Mouse (Mus musculus): ENCODE data around the gene Kcnd3. TPM values are rescaled to one million over a fixed set of nuclear protein-coding genes. Genes with fewer than 3 reads are reported as not detected.

The Kcnd3 gene
- 10 to 100 TPM; 40.5 to 63.4 TPM for total RNA-seq (2021)

DNA sequence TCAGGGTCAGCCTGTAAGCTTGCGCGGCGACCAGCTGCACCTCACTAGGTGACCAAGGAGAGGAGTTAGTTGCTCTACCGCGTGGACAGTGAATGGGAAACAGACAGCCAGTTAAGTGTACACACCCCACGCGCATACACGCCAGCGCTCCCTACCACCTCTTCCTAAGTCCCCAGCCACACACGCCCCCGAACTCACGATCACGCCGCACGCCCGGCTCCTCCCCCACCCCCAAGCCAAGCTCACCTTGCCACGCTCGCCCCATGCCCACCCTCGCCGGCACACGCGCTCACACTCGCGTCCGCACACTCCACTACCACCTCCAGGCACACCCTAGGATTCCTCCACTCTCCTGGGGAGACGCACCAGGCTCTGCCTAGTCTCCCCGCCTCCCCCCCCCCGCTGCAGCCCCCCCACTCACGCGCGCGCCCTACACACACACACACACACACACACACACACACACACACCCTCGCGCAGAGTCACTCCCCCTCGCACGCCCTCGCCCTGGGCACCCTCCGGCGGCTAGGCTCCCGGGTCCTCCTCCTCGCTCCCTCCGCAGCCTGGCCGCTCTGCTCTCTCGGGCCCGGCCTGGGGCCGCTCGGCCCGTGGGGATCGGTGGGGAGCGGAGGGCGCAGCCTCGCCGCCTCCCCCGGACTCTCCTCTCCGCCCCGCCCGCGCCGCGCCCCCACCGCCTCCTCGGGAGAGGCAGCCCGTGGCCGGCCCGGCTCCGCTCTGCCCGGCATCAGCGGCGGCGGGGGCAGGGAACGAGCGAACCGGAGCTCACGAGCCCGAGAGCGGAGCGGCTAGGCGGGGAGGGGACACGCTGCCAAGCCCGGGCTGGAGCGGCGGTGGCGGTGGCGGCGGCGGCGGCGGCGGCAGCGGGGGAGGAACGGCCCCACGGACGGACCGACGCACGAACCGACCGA is at the start of gene Kcnd3:
TSS of gene Kcnd3 (plus strand) at position 704 of the 929 bp plus-strand sequence.
- intact Hi-C loops (cut with DNase I) = loop anchor here (5.0 kb wide), 3 partner anchors 75 to 215 kb away; no protein-coding TSS in a partner anchor
- peak; percentile 47 to 62 for DNase-seq (ENCODE audit: low spot score in 2 of 2)

DNA sequence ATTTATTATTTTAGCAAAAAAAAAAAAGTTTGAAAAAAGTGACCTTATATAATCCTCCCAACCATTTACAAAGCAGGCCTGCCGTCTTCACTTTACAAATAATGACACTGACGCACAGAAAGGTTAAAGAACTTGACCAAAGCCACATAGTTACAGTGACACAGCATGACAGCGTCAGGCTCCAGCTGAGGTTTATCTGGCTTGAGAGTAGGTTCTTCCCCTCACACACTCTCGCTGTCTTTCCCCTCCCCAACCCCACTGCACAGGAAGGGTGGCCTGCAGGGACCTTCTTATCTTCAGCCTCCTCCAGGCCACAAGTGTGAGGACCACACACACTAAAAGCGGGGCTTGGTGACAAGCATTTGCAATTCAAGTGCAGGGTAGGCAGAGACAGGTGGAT is 49.5 kb upstream of the Kcnd3 start:
- intact Hi-C loops (cut with DNase I) = no loop called here
- no peak for DNase-seq (ENCODE audit: low spot score in 2 of 2)

DNA sequence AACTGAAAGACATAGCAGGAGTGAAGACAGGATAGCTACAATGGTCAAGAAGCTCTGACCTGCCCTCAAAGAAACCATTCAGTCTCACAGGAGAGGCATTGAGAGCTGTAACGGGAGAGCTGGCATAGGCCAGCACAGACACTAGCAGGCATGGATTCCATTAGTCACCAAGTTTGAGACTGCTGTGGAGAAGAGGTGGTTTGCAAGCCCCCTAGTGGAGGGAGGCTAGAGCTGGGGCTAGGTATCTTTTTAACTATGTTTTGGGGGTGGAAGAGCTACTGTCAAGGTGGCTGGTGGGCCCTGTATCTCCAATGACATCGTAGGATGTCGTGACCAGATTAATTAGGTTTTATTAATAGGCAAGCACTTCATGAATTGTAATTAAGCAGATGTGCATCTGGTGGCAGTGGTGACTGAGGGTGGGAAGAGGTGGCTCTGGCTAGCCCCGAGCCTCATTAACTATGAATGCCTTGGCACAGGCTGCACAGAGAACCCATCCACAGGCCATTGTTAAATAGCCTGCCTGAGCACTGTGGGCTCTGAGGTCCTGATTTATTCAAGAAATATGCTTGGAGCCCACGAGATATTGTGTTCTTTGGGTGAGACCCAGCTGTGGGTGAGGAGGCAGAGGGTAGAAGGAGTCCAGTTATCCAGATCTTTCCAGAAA is 48.6 kb upstream of the Kcnd3 start:
- intact Hi-C loops (cut with DNase I) = no loop called here
- DNase-seq (ENCODE audit: low spot score in 2 of 2) = no peak

DNA sequence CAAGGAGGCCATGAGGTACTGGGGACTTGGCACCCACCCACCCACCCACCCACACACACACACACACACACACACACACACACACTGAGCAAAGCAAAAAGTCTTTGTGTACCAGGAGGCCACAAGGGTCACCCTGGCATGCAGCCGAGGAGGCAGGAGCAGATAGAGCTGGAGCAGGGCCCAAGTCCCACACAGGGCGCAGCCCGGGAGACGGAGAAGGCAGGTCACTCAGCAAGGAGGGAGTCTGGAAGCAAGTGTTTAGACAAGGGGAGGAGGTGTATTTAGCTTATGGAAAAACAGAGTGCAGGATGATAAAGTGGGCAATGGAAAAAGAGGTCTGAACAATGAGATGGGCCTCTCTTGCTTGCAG is 48.1 kb upstream of the Kcnd3 start:
- DNase-seq (ENCODE audit: low spot score in 2 of 2) = no peak
- intact Hi-C loops (cut with DNase I) = no loop called here

DNA sequence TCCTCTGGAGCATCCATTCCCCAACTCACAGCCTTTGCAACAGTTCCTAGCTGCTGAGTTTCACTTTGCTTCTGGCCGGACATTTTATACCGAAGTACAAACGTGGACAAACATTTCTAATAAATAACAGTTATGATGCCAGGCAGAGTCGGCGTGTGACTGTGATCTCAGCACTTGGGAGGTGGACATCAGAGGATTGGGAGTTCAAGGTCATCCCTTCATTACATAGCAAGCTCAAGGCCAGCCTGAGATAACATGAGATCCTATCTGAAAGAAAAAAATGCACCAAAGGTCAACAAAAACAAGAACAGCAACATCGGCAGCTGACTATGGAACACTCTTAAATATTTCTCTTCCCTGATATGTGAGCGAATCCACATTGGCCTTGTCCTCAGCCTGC is 46.6 kb upstream of the Kcnd3 start:
- intact Hi-C loops (cut with DNase I) = no loop called here
- no peak for DNase-seq (ENCODE audit: low spot score in 2 of 2)

DNA sequence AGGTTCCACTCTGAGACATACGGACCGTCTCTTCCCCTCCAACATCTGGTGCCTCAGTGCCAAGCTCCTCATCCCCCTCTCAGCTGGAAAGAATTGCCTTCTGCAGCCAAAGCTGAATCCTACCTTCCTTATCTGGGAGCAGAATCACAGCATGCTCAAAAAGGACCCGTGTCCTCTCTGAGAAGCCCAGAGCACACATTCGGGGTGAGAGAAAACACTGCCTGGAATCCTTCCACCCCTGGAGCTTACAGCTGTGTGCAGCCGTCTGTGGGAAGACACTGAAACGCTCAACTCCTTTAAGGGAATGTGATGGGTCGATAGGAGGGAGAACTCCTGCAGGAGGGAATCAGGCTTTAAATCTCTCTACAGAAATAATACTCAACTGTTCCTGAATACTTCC is 46.1 kb upstream of the Kcnd3 start:
- no peak for DNase-seq (ENCODE audit: low spot score in 2 of 2)
- intact Hi-C loops (cut with DNase I) = no loop called here

DNA sequence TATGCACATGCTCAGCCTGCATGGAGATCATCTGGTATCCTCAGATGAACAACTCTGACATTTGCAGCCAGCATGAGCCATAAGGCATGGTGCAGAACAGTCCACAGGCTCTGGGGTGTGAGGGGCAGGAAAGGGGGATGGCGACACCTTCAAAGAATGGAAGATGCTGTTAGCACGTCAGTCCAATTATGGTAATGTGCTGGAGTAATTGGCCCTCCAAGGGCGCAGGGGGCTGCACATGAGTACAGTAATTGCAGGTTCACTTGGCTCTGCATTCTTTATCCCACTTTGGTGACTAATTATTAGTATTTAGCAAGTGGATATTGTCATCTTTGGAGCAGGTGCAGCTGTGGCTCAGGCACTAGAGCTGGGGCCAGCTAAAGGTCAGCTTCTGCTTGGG is 43.9 kb upstream of the Kcnd3 start:
- intact Hi-C loops (cut with DNase I) = no loop called here
- DNase-seq (ENCODE audit: low spot score in 2 of 2) = no peak

DNA sequence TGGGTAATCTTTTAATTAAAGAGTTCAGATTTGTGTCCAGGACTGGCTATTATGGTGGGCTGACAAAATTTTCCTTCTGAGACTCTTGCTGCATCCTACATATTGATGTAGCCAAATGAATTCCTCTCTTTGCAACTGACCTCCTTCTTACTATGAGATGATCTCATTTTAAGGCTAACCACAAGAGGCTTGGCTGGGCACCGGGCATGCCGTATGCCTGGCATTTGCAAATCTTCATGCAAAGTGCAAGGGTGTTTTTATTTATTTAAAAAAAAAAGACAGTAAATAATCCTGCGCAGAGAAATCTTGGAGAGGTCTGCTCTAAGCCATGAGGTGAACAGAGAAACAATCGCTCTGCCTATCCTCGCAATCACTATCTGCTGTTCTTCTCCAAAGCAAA is 41.3 kb upstream of the Kcnd3 start:
- no peak for DNase-seq (ENCODE audit: low spot score in 2 of 2)
- intact Hi-C loops (cut with DNase I) = no loop called here

DNA sequence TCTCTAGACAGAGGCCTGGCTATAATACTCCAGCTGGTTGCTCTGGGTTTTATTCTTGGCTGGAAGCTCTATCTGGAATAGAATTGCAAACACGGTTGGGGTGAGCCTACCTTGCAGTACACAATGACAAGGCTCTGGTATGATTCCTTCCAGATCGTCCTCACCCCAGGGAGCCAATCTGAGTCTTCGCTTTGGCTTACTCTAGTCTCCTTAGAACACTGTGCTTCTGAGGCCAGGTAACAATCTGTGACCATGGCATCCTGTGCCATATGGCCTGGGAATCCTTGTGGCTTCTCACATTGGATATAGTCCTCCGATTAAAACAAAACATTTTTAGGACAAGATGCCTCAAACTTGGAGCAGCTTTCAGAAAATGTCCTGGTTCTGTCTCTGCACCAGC is 40.4 kb upstream of the Kcnd3 start:
- intact Hi-C loops (cut with DNase I) = no loop called here
- DNase-seq (ENCODE audit: low spot score in 2 of 2) = no peak

DNA sequence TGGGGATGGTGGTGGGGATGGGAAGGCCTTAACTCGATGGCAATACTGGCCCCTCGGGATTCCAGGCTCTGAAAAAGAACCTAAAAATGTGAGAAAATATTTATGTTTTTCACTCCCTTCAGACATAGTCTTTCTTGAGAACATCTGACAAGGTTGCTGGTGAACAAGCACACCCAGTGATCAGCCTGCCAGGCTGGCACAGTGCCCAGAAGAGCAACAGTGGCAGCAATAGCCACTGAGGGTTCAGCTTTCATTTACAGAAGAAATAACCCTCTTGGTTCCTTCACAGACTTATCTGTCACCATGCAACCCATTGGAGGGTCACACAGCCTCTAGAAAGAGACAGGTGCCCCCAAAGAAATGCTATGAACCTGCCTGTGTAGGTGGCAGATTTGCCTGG is 39.9 kb upstream of the Kcnd3 start:
- intact Hi-C loops (cut with DNase I) = no loop called here
- DNase-seq (ENCODE audit: low spot score in 2 of 2) = no peak

DNA sequence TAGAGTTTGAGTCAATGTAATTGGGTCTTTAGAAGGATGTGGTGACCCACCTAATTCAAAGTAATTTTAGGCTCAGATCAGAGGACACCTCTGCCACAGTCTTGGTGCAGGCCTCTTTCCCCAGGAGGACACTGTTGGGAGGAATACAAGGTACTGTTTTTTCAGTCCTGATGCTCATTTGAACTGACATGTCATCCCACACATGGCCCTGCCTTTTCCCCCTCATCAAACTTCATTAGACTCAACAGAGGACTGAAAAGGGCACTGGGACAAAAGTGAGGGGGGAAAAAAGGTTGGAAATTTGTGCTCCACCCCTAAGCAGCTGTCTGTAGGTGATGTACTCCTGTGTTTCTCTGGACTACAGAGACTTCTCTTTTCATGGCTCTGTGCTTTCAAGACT is 39.4 kb upstream of the Kcnd3 start:
- intact Hi-C loops (cut with DNase I) = no loop called here
- no peak for DNase-seq (ENCODE audit: low spot score in 2 of 2)

DNA sequence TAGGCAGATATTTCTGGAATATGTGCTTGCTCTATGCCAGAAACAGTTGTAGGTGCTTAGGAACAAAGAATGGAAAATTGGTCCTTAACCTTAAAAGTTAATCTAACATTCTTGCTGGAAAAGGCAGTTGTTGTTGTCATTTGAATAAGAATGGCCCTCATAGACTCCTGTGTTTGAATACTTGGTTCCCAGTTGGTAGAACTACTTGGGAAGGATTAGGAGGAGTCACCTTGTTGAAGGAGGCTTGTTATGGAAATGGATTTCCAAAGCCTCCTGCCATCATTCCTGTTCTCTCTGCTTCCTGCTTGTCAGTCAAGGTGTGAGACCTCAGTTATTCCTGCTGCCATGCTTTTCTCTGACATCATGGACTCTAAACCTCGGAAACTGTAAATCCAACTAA is 33.7 kb upstream of the Kcnd3 start:
- DNase-seq (ENCODE audit: low spot score in 2 of 2) = no peak

DNA sequence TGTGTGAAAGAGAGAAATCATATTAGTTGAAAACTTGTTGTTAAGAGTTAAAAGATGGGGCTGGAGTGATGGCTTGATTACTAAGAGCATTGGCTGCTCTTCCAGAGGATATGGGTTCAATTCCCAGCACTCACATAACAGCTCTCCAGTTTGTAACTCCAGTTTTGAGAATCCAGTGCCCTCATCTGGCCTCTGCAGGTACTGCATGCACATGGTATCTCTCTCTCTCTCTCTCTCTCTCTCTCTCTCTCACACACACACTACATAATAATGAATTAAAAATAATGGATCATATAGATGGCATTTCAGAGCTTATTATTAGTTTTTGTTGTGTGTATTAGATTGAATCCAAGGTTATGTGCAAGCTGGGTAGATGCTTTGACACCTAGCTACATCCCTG is 29.7 kb upstream of the Kcnd3 start:
- intact Hi-C loops (cut with DNase I) = no loop called here
- no peak for DNase-seq (ENCODE audit: low spot score in 2 of 2)

More for the DNA sequence above, 33.7 kb upstream of the Kcnd3 start:
- intact Hi-C loops (cut with DNase I) = no loop called here

DNA sequence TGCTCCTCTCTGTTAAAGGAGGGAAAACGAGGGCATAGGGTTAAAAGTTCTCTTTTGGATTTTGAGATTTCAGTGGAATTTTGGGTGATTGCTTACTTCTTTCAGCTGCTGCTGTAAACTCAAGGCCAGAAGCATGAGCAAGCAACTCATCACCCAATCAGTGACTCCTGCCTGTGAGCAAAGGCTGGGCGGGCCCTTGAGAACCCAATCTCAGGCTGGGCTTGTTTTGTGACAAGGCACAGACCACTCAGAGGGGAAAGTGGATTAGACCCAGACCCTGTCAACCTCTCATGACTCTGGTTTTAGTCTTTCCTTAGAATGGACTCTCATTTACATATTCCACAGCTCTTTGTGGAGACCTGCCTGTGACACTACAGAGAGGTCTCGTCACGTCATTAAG is 28.7 kb upstream of the Kcnd3 start:
- intact Hi-C loops (cut with DNase I) = no loop called here
- no peak for DNase-seq (ENCODE audit: low spot score in 2 of 2)

DNA sequence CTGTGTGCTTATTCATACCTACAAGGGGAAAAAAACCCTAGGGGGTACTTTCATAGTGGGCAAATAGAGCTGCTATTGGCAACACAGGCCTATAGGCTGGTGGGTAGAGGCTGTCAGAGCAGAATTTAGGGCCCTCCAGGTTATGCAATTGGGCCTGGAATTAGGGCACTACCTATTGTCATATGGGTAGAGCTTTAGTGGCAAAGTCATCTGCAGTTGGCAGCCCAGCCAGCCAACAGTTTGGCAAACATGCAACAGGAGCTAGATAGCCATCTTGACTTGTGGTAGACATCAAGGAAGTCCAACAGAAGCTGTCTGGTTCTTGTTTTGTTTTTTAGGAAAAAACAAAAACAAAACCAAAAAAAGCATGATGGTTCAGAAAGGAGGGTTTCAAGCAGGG is 23.5 kb upstream of the Kcnd3 start:
- intact Hi-C loops (cut with DNase I) = no loop called here
- no peak for DNase-seq (ENCODE audit: low spot score in 2 of 2)

DNA sequence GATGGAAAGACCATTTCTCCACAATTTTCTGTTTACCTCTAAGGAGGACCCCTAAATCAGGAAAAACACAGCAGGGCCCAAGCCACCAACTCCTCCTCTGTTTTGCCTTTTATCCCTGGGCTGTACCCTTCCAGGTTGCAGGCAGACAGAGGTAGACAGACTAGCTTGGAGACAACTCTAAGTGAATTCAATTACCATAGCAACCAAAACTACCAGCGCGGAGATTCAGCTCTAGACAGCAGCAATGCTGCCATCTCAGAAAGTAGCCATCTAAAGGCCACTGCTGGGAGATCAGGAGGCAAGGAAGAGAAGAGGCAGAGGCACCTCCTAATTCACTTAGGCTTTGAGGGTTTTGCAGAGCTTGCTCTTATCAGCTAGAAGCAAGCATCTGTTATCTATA is 15.7 kb upstream of the Kcnd3 start:
- intact Hi-C loops (cut with DNase I) = no loop called here
- no peak for DNase-seq (ENCODE audit: low spot score in 2 of 2)

DNA sequence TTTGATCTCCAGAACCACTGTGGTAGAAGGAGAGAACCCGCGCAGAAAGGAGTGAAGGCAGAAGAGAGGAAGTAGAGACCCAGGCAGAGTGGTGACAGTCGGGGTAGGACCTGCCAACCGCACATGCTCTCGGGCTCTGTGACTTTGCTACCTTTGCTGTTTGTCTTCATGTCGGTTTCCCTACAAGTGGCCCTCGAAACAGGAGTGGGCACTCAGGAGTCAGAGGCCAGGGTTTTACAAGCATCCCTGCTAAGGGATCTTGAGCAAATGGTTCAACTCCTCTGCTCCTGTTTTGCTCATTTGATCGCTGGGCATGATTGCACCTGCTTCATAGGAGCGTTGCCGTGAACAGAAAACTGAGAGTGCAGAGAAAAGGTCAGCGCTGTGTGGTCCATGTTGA is 15.2 kb upstream of the Kcnd3 start:
- intact Hi-C loops (cut with DNase I) = no loop called here
- DNase-seq (ENCODE audit: low spot score in 2 of 2) = no peak

DNA sequence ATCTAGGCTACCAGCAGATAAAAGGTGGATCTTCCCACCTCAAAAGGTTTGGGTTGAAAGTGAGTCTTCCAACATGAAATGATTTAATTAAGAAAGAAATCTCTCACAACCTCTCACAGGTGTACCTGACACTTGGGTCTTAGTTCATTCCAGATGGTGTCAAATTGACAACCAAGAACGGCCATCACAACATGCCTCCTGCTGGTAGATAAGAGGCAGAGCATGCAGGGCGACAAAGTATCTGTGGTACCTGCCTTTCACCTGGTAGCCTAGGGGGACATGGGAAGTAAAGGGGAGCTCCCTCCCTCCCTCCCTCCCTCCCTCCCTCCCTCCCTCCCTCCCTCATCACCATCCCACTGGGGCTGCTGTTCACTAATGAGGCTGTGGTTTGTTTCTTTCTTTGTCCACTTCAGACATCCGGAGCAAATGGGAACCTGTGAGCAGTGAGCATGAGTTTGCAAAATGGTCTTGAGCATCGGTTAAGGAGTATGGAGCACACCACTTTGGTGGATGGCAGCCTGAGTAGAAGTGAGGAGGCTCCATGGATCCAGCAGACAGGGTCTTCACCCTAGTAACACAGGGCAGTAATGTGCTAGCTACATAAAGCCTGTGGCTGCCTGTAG is 11.1 kb upstream of the Kcnd3 start:
- intact Hi-C loops (cut with DNase I) = no loop called here

DNA sequence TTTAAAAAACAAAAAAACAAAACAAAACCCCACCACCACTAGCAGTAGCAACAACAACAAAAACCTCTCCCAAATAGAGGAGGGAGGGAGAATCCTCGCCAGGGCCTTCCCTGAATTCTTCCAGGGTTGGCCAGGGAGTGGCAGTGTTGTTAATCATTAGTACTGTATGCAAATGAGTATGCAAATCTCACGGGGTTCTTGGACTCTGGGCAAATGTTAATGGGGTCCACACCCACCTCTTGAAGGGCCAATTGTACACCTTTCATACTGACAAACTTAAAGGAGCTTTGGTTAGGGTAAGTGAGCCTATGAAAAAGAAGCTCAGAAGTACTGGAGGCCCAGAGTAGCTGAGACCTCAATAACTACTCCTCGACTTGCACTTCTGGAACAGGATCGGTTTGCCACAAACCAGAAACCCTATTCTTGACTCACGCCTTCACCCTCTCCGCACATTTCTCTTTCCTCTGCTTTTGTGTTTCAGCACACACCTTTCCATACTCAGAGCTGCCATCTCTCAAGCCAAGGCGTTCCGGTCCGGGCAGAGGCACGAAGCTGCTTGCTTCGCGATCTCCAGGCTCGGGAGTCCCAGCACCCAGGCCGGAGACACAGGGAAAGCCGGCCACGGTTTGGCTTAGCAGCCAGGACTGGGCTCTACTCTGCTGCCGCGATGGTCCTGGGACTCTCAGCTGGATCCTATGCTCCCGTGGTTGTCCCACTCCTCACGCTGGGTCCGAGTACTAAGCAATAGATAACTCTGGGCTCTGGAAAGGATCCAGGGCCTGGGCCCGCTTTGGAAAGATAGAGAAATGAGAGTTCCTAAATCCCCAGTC is 1.3 kb upstream of the Kcnd3 start:
- intact Hi-C loops (cut with DNase I) = loop anchor here (5.0 kb wide), 3 partner anchors 76 to 216 kb away; no protein-coding TSS in a partner anchor
- peak; percentile 42 for DNase-seq (ENCODE audit: low spot score in 2 of 2)

More for the DNA sequence above, 11.1 kb upstream of the Kcnd3 start:
- DNase-seq (ENCODE audit: low spot score in 2 of 2) = no peak
